Mouse (Mus musculus) kidney, embryonic 16.5 days (tissue): ENCODE results near the gene Scnn1b. TPM values are rescaled to one million over a fixed set of nuclear protein-coding genes. Genes with fewer than 3 reads are reported as not detected.

ENCODE experiments used
- ATAC-seq: fragments of 200-750 bp; cut with Nextera tagmentation; 2 replicates; pipeline ENCODE4 v1.8.0; 2017; ENCODE audit warnings: moderate TSS enrichment; ENCODE audit not compliant: low FRiP score, low TSS enrichment
- H3K27ac ChIP-seq: fragments of 300-500 bp; sonication (generic); 2 replicates; pipeline ENCODE4 v1.5.1; 2014; ENCODE audit warnings: low read length
- H3K27me3 ChIP-seq: fragments of 300-500 bp; sonication (generic); 2 replicates; pipeline ENCODE4 v1.6.1; 2014; ENCODE audit warnings: low read length, control low read depth, mixed read lengths; ENCODE audit not compliant: insufficient read depth
- H3K36me3 ChIP-seq: fragments of 300-500 bp; sonication (generic); 2 replicates; pipeline ENCODE4 v1.6.1; 2014; ENCODE audit warnings: low read length, control low read depth, mixed read lengths; ENCODE audit not compliant: insufficient read depth
- H3K4me1 ChIP-seq: fragments of 300-500 bp; sonication (generic); 2 replicates; pipeline ENCODE4 v1.6.1; 2014; ENCODE audit warnings: low read length, control low read depth, mixed read lengths; ENCODE audit not compliant: insufficient read depth
- H3K4me2 ChIP-seq: fragments of 300-500 bp; sonication (generic); replicated peaks from 2 replicates; pipeline ENCODE4 v1.6.1; 2014; ENCODE audit warnings: low read depth, low read length
- H3K4me3 ChIP-seq: fragments of 300-500 bp; sonication (generic); 2 replicates; pipeline ENCODE4 v1.5.1; 2014; ENCODE audit warnings: mild to moderate bottlenecking, low read length
- H3K9ac ChIP-seq: fragments of 300-500 bp; sonication (generic); replicated peaks from 2 replicates; pipeline ENCODE4 v1.6.1; 2014; ENCODE audit warnings: low read length
- H3K9me3 ChIP-seq: fragments of 300-500 bp; sonication (generic); 2 replicates; pipeline ENCODE4 v1.6.1; 2016; ENCODE audit warnings: low read length, control low read depth
- WGBS: fragments of 180-500 bp; shearing (Covaris S2); extraction: QIAGEN DNeasy Blood & Tissue Kit; methylation state at CpG from one replicate; pipeline ENCODE4 v1.1.7; 2014; 5-methylcytosine and 5-hydroxymethylcytosine counted together
- polyA plus RNA-seq: library from polyadenylated mRNA; unstranded; fragments of >200 nt; fragmentation: Nextera tagmentation; extraction: Ambion mirVana; gene quantifications from 2 replicates; pipeline ENCODE4 v1.2.1, GENCODE M21; 2015

The Scnn1b gene
- polyA plus RNA-seq, 1 experiment from 2014 or later, result 57.8 TPM

- 56% methylated on average over 8 of the region's 8 CpGs for WGBS
Measured at GRCm38 (mm10) chr7:121902757-121903411, 38.0 kb downstream of the Scnn1b start.

GRCm38 (mm10) chr7:121906879-121907278 is 42.0 kb downstream of the Scnn1b start:
- Histone ChIP-seq H3K4me2 (no peak overlapping the region), H3K27me3 (no peaks in the 10 kb centered on the region), H3K36me3 (no peaks in the 10 kb centered on the region), H3K9me3 (no peaks in the 10 kb centered on the region), H3K9ac (no peak overlapping the region), H3K4me1 (no peaks in the 10 kb centered on the region), H3K4me3 (no peak overlapping the region), H3K27ac (no peak overlapping the region)
- ATAC-seq, result 0 out of 2 replicates have a peak, but pooled peaks have one; percentile 18
- 71% methylated on average over 4 of the region's 4 CpGs for WGBS

More at GRCm38 (mm10) chr7:121902757-121903411, 38.0 kb downstream of the Scnn1b start:
- H3K27ac ChIP-seq, result no peak overlapping the region
- H3K36me3 ChIP-seq, result no peaks in the 10 kb centered on the region
- no peaks in the 10 kb centered on the region for H3K9me3 ChIP-seq
- H3K4me1 ChIP-seq, result no peaks in the 10 kb centered on the region
- no peaks in the 10 kb centered on the region for H3K27me3 ChIP-seq
- no peak overlapping the region for H3K4me2 ChIP-seq
- H3K4me3 ChIP-seq, result no peak overlapping the region
- H3K9ac ChIP-seq, result no peak overlapping the region
- ATAC-seq, result peak; percentile 52; the same call in 1 of the 2 replicates

GRCm38 (mm10) chr7:121912250-121912649 is 47.4 kb downstream of the Scnn1b start:
- Histone ChIP-seq H3K27ac (no peak overlapping the region), H3K4me2 (no peak overlapping the region), H3K36me3 (no peaks in the 10 kb centered on the region), H3K4me1 (no peaks in the 10 kb centered on the region), H3K9ac (no peak overlapping the region), H3K4me3 (no peak overlapping the region), H3K9me3 (no peaks in the 10 kb centered on the region), H3K27me3 (no peaks in the 10 kb centered on the region)
- no peak for ATAC-seq
- 81% methylated on average over 8 of the region's 8 CpGs for WGBS

- peak; percentile 78 for ATAC-seq
- no peaks in the 10 kb centered on the region for H3K4me1 ChIP-seq
Measured at GRCm38 (mm10) chr7:121913944-121914343, 49.1 kb downstream of the Scnn1b start.

GRCm38 (mm10) chr7:121924361-121924760 is 59.5 kb downstream of the Scnn1b start:
- no peak for ATAC-seq
- Histone ChIP-seq H3K4me2 (no peak overlapping the region), H3K4me3 (no peak overlapping the region), H3K27me3 (no peaks in the 10 kb centered on the region), H3K9ac (no peak overlapping the region), H3K27ac (no peak overlapping the region), H3K36me3 (0 out of 2 replicates have a peak, but pooled peaks cover 9% of the 10 kb centered on the region), H3K9me3 (no peaks in the 10 kb centered on the region), H3K4me1 (no peaks in the 10 kb centered on the region)
- 97% methylated on average over 7 of the region's 7 CpGs for WGBS

More at GRCm38 (mm10) chr7:121913944-121914343, 49.1 kb downstream of the Scnn1b start:
- Histone ChIP-seq H3K27ac (no peak overlapping the region), H3K4me2 (no peak overlapping the region), H3K4me3 (no peak overlapping the region), H3K9ac (no peak overlapping the region), H3K9me3 (no peaks in the 10 kb centered on the region), H3K36me3 (no peaks in the 10 kb centered on the region), H3K27me3 (no peaks in the 10 kb centered on the region)
- WGBS, result 60% methylated on average over 6 of the region's 6 CpGs

- 88% methylated on average over 2 of the region's 2 CpGs for WGBS
Measured at GRCm38 (mm10) chr7:121927882-121928281, 63.0 kb downstream of the Scnn1b start.

GRCm38 (mm10) chr7:121931246-121931645 is 66.4 kb downstream of the Scnn1b start:
- Histone ChIP-seq H3K9me3 (no peaks in the 10 kb centered on the region), H3K27ac (peak overlapping the region; percentile 19), H3K9ac (no peak overlapping the region), H3K4me2 (no peak overlapping the region), H3K27me3 (no peaks in the 10 kb centered on the region), H3K36me3 (peaks cover 17% of the 10 kb centered on the region), H3K4me3 (no peak overlapping the region), H3K4me1 (peaks cover 20% of the 10 kb centered on the region)
- ATAC-seq, result peak; percentile 46; the same call in 1 of the 2 replicates
- WGBS, result 51% methylated on average over 7 of the region's 7 CpGs

More at GRCm38 (mm10) chr7:121927882-121928281, 63.0 kb downstream of the Scnn1b start:
- no peak overlapping the region for H3K4me2 ChIP-seq
- no peak overlapping the region for H3K27ac ChIP-seq
- no peak overlapping the region for H3K4me3 ChIP-seq
- H3K4me1 ChIP-seq, result 0 out of 2 replicates have a peak, but pooled peaks cover 4% of the 10 kb centered on the region
- ATAC-seq, result no peak
- no peaks in the 10 kb centered on the region for H3K27me3 ChIP-seq
- H3K9me3 ChIP-seq, result no peaks in the 10 kb centered on the region
- peaks cover 13% of the 10 kb centered on the region; the same call in 1 of the 2 replicates for H3K36me3 ChIP-seq
- H3K9ac ChIP-seq, result no peak overlapping the region

GRCm38 (mm10) chr7:121933675-121934074 is 68.8 kb downstream of the Scnn1b start:
- no peaks in the 10 kb centered on the region for H3K27me3 ChIP-seq
- ATAC-seq, result no peak
- H3K27ac ChIP-seq, result peak overlapping the region; percentile 64
- peaks cover 30% of the 10 kb centered on the region for H3K4me1 ChIP-seq
- no peak overlapping the region for H3K4me3 ChIP-seq
- no peak overlapping the region for H3K4me2 ChIP-seq
- H3K9me3 ChIP-seq, result no peaks in the 10 kb centered on the region
- peaks cover 8% of the 10 kb centered on the region for H3K36me3 ChIP-seq
- H3K9ac ChIP-seq, result no peak overlapping the region
- 73% methylated on average over 6 of the region's 6 CpGs for whole genome bisulfite sequencing

GRCm38 (mm10) chr7:121934346-121934745 is 69.5 kb downstream of the Scnn1b start:
- Histone ChIP-seq H3K27me3 (no peaks in the 10 kb centered on the region), H3K4me2 (no peak overlapping the region), H3K4me3 (no peak overlapping the region), H3K27ac (peak overlapping the region; percentile 64; the same call in 1 of the 2 replicates), H3K36me3 (peaks cover 8% of the 10 kb centered on the region), H3K9me3 (no peaks in the 10 kb centered on the region), H3K9ac (no peak overlapping the region), H3K4me1 (peaks cover 31% of the 10 kb centered on the region)
- 77% methylated on average over 2 of the region's 2 CpGs for WGBS
- no peak for ATAC-seq
